Mouse (Mus musculus) spleen, embryonic (tissue): Measurements from ENCODE around the gene Serpinb1c.
"Not testable (repeated sequence)": the region's sequence is repeated elsewhere in the genome, so short reads cannot be mapped to it uniquely, and the experiment has no call there.

Experiments
- CTCF ChIA-PET: fragments of 350-600 bp; sonication (Branson Sonifier 250); formaldehyde crosslinking; loops from one replicate; lab custom pipeline; 2022; lab: Charles Lee

Gene Serpinb1c

DNA sequence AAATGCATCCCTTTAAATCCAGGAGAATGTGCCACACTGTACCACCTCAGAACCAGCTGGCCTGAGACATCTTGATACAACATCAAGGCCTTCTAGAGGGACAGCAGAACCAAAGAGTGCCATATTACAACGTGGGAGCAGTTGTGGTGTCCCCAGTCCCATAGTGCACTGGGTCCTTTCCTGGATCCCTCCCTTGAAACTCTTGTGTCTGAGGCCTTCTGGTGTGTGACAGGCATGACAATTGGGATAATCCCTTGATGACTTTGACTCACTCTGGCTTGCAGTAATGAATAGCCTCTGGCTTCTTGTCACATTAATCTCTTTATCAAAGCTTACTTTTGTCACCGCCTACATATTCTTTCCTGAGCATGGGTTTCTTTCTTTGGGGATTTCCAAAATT lies 31.0 kb downstream of the Serpinb1c start:
- CTCF ChIA-PET: no interaction called here

DNA sequence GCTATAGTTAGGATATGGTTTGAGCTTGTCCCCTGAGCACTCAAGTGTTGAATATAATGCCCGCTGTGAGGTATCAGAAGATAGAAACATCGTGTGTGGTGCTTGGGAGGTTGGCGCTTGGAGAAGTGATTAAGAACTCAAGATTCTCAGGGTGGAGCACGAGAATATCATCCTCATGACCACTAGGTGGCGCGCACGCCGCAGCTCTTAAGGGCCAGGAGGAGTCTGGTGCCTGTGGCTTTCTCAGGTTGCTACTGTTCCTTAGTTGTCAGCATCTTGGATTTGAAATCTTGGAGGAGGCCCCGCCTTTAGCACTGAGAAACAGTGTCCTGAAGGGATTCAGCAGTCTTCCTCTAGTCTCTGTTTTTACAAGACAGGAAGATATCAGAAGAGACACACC lies 31.5 kb downstream of the Serpinb1c start:
- CTCF ChIA-PET: interaction anchor here (1.1 kb wide), 1 partner anchor 35 kb away, joined by 4 read pairs; no protein-coding TSS in a partner anchor

DNA sequence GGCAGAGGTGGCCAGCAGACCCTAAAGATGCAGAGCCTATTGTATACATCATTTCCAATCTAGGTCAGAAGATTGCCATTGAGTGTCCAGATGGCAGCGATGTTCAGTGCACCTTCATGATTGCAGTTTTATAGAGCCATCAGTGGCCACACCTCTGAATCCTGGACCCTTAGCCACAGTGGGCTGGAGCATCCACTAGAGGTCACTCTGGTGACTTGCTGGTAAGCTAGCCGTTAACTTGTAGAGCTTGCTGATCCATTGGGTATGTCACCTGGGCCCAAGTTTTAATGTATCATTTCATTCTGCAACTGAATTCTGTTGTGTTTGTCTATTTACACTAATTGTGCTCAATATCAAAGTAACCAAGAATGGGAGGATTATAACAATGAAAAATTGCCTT lies 32.4 kb downstream of the Serpinb1c start:
- CTCF ChIA-PET: interaction anchor here (1.0 to 1.1 kb wide), 2 partner anchors 36 to 100 kb away, joined by 3 to 4 read pairs; no protein-coding TSS in a partner anchor

- CTCF ChIA-PET: not testable (repeated sequence)
Measured at GRCm38 (mm10) chr13:32864529-32864928, 33.5 kb downstream of the Serpinb1c start.

DNA sequence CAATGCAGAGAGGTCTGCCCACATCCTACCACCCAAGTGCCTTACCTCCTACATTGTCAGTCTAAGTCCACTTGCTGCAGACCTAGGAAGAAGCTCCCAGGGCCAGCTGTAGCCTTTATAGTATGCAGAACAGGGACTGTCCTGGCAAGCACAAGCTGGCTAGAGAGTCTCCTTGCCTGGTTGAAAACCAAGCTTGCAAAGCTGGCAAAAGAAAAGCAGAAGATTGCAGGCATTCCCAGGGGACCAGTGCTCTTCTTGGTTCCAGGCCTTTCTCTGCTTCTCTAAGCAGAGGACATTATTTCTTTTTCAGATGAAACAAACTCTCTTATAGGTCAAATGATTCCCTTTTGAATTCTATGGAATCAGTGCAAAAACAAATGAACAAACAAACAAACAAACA lies 34.6 kb downstream of the Serpinb1c start:
- CTCF ChIA-PET: no interaction called here

DNA sequence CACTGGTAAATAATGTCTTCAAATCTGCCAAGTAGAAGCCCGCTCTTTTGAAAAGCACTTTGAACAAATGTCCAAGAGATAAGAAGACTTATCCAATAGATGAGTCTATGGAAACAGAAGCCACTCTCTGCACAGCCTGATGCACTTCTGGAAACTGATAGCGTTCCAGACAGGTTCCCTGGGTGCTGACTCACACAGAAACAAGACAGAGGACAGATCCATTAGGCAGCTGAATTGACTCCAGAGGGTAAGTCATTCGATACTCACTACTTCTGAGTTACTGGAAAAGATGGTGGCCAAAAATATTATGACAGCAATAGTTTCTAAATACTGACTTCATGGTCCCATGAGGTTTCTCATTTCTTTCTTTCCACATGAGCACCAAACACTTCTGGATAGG lies 37.2 kb downstream of the Serpinb1c start:
- CTCF ChIA-PET: interaction anchor here (0.7 kb wide), 1 partner anchor 212 kb away, joined by 4 read pairs; no protein-coding TSS in a partner anchor

DNA sequence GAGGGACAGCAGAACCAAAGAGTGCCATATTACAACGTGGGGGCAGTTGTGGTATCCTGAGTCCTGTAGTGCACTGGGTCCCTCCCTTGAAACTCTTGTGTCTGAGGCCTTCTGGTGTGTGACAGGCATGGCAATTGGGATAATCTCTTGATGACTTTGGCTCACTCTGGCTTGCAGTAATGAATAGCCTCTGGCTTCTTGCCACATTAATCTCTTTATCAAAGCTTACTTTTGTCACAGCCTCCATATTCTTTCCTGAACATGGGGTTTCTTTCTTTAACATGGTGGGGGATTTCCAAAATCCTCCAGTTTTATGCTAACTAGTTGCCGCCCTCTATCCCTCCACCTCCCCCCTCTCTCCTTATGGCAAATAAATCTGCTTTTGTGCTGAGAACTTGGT lies 44.9 kb downstream of the Serpinb1c start:
- CTCF ChIA-PET: interaction anchor here (1.1 kb wide), 1 partner anchor 25 kb away, joined by 3 read pairs; no protein-coding TSS in a partner anchor

- CTCF ChIA-PET: interaction anchor here (1.1 kb wide), 1 partner anchor 25 kb away, joined by 3 read pairs; no protein-coding TSS in a partner anchor
Measured at GRCm38 (mm10) chr13:32852539-32852938, 45.5 kb downstream of the Serpinb1c start.

DNA sequence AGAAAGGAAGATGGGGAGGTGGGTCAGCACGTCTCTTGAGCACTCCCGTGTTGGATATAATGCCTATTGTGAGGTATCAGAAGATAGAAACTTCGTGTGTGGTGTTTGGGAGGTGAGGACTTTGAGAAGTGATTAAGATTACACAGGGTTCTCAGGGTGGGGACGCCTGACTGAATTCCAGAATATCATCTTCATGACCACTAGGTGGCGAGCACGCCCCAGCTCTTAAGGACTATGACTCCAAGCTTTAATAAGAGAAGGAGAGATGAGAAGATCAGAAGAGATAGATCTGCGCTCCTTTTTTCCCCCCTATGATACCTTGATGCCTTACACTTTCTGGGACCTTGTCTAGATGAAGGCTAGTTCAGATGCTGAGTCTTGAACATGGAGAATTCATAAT lies 46.0 kb downstream of the Serpinb1c start:
- CTCF ChIA-PET: interaction anchor here (1.0 to 1.1 kb wide), 2 partner anchors 24 to 53 kb away, joined by 3 read pairs; no protein-coding TSS in a partner anchor

DNA sequence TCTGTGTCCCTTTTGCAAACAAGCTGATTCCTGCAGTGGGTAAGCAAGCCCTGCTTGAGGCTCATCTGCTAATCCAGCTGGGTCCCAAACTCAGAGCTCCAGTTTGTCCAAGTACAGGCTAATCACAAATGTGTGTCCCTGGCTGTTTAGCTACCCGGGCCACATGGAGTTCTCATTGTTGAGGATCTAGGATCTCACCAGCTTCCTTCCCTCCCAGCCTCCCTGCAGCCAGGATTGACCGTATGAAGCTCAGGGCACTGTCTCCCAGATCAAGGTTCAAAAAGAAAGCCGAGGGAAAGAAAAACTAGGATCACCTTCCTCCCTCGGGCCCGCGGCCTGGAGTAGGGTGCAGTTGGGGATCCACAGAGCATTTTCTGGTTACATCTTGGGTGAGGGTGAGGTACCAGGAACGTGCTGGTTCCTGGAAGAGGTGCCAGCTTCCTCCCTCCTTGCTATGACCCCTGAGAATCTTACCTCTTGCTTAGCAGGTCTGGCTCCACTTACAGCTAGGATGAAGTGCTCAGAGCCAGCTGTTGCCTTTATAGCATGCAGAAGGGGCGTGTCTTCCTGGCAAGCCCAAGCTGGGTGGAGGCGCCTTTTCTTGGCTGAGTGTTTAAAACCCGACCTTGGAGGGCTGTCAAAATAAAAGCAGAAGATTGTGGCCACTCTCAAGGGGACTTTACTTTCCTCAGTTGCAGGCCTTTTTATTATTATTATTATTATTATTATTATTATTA lies 47.2 kb downstream of the Serpinb1c start, which contains the start of gene Serpinb1a:
Serpinb1a (minus strand) TSS at position 518 of the 737 bp plus-strand sequence.
- CTCF ChIA-PET: interaction anchor here (0.5 to 1.0 kb wide), 3 partner anchors 11 to 1627 kb away, joined by 3 to 6 read pairs (median 5); no protein-coding TSS in a partner anchor

GRCm38 (mm10) chr13:32850156-32850555 lies 47.9 kb downstream of the Serpinb1c start:
- CTCF ChIA-PET: no interaction called here

- CTCF ChIA-PET: no interaction called here
Measured at GRCm38 (mm10) chr13:32849531-32850123, 48.4 kb downstream of the Serpinb1c start.

DNA sequence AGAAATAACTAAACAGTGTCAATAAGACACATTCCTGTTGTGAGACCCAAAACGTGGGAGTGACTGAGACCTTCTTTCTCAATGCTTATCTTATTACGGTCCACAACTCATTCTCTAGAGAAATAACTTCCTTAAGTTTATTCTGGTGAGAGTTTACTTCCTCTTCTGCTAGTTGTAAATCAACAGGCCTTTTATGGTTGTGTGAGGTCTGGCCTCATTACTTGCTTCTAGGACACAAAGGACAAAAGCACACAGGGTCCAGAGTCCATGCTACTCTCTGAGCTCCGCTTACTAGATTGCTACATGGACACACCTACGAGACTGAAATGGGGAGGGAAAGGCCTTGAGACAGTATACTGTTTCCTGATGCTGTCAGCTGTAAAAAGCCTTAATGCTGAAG lies 48.9 kb downstream of the Serpinb1c start:
- CTCF ChIA-PET: no interaction called here

- CTCF ChIA-PET: no interaction called here
Measured at GRCm38 (mm10) chr13:32846221-32846620, 51.8 kb downstream of the Serpinb1c start.

GRCm38 (mm10) chr13:32841349-32841748 lies 56.7 kb downstream of the Serpinb1c start:
- CTCF ChIA-PET: no interaction called here

DNA sequence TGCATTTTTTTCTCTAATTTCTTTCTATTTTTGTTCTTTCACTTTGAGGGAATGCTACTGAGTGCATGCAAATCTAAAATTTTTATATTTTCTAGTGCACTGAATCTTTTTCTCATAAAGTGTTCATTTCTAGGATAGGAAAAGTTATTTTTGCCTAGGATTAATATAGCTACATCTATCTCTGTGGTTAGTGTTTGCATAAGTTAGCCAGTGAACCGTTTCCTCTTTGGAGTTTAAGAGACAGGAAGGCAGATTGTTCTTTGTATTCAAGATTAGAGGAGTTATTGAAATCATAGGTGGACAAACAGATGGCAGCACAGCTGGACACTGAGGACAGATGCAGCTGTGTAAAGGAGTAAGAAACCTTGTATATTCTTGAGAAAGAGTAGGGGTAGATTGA lies 58.7 kb downstream of the Serpinb1c start:
- CTCF ChIA-PET: no interaction called here

- CTCF ChIA-PET: no interaction called here
Measured at GRCm38 (mm10) chr13:32834513-32834912, 63.5 kb downstream of the Serpinb1c start.

- CTCF ChIA-PET: no interaction called here
Measured at GRCm38 (mm10) chr13:32833237-32833636, 64.8 kb downstream of the Serpinb1c start.

- CTCF ChIA-PET: interaction anchor here (1.1 kb wide), 1 partner anchor 12 kb away, joined by 3 read pairs; no protein-coding TSS in a partner anchor
Measured at GRCm38 (mm10) chr13:32832776-32833175, 65.2 kb downstream of the Serpinb1c start.

DNA sequence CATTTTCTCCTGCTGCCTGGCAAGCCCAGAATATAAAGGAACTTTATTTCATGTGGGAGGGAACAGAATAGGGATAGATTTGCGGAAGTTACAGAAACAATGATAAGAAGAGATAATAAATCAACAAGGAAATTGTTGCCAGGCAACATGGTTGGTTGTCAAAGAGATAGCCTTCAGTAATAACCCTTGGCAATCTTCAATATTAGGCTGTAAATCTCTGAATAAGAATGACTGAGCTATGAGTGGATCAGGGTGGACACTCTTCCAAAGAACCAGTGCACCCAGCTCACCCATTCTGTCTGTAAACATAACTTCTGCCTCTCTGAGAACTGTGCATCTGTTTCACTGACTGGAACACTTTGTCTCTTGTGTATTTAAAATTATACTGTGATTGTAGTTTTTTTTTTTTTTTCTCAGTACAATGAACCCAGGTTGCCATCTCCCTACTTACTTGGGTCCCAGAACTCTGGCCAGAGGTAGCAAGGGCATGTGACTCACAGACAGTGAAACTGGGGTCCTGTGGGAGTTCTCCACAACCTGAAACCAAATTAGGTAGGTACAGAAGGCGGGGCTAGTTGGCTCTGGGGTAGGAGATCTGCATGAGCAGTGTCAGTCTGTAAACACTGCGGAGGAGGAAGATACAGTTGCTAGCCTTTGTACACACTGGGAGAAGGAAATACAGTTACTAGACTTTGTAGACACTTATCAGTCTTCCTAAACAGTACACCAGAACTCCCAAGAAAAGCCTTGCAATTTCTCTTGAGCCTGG lies 66.3 kb downstream of the Serpinb1c start:
- CTCF ChIA-PET: interaction anchor here (0.7 to 1.1 kb wide), 3 partner anchors 11 to 136 kb away, joined by 3 to 4 read pairs (median 3); partner anchors contain the start of gene D930007J09Rik
